Comparison of ENCODE assay signal across 1 mouse cellular context in the genomic region with DNA sequence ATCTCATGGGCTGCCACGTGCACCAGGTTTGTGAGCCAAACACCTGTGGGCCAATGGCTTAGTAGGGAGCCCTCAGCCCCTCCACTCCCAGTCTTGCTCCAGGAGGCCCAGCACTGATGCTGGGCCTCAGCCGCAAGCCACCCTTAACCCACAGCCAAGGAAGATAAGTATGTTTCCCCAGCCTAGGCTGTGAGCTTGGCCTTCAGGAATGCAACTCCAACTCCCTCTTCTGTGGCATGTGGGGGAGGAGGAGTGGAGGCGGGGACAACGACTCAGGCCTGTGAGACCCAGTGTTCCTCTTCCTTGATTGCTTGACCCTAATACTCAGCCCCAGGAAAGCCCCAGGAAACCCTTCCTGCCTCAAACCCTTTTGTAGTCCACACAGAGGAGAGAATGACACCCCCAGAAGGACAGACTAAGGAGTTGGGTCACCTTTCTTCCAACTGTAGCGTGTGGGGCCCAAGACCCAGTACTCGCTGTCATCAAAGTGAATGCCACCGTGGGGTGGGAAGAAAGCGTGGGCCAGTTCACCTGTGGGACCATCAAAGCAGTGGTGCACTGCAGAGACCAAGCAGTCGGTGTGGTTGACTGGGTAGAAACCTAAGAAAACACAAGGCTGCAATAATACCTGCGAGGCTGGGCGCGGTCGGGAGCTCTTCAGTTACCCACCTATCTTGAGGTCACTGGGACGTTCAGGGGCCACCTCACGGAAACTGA.
TF ChIP-seq lines count a peak whose summit lies in the region.

No protein-coding gene starts in this region.

TF ChIP-seq in ES-E14, 5 proteins besides CTCF, POLR2A, EP300 and RAD21:
- TF ChIP-seq HCFC1 (IDR thresholded peaks at IDR 0.05; ENCODE audit: borderline replicate concordance, insufficient read depth, low read length) (no peak), MAFK (IDR thresholded peaks at IDR 0.05; ENCODE audit: insufficient read depth, low read depth, low read length) (no peak), ZNF384 (IDR thresholded peaks at IDR 0.05; ENCODE audit: low read depth, low read length) (no peak), ZC3H11A (IDR thresholded peaks at IDR 0.05; ENCODE audit: borderline replicate concordance, low read depth, low read length) (no peak), CHD2 (IDR thresholded peaks at IDR 0.05; ENCODE audit: low read depth, low read length) (no peak)
TF ChIP-seq in ES-E14: peak in this region for 0.
